Mouse (Mus musculus): Measurements from ENCODE around the gene Muc1.

Gene Muc1

DNA sequence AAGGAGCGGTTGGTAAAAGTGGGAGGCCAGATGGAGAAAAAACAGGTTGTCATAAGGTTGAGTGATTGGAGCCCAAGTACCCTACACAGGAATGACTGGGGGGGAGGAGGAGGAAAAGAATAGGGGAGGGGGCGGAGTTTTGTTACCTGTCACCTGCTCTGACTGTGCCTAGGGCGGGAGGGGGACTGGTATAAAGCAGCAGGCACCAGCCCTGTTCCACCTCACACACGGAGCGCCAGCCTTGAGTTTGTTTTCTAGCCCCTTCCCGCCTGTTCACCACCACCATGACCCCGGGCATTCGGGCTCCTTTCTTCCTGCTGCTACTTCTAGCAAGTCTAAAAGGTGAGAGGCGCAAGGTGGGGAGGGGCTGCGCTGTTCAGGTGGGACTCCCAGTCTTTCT, at the start of gene Muc1:
Gene Muc1 (plus strand): TSS at position 222 of the 400 bp plus-strand sequence.
- no peak for DNase-seq

GRCm38 (mm10) chr3:89181749-89182500, 46.9 kb upstream of the Muc1 start:
- DNase-seq = peak in 1 of 2 experiments; percentile 23

GRCm38 (mm10) chr3:89182531-89183057, 46.3 kb upstream of the Muc1 start:
- DNase-seq = no peak

- DNase-seq = peak; percentile 91 to 93
These were observed 45.5 kb upstream of the Muc1 start, which contains the start of gene Fam189b for GRCm38 (mm10) chr3:89183058-89183958. Gene Fam189b (plus strand): TSS chr3:89183143.

GRCm38 (mm10) chr3:89183959-89184315, 44.9 kb upstream of the Muc1 start:
- peak; percentile 57 to 65 for DNase-seq

- DNase-seq = no peak
These were observed 41.7 kb upstream of the Muc1 start for GRCm38 (mm10) chr3:89187197-89187596.

GRCm38 (mm10) chr3:89187690-89188477, 41.0 kb upstream of the Muc1 start:
- DNase-seq = no peak

- no peak for DNase-seq
These were observed 40.4 kb upstream of the Muc1 start for GRCm38 (mm10) chr3:89188478-89188875.

GRCm38 (mm10) chr3:89190436-89190835, 38.4 kb upstream of the Muc1 start:
- no peak for DNase-seq

GRCm38 (mm10) chr3:89193351-89193750, 35.5 kb upstream of the Muc1 start:
- no peak for DNase-seq

- no peak for DNase-seq
These were observed 35.0 kb upstream of the Muc1 start for GRCm38 (mm10) chr3:89193853-89194252.

DNA sequence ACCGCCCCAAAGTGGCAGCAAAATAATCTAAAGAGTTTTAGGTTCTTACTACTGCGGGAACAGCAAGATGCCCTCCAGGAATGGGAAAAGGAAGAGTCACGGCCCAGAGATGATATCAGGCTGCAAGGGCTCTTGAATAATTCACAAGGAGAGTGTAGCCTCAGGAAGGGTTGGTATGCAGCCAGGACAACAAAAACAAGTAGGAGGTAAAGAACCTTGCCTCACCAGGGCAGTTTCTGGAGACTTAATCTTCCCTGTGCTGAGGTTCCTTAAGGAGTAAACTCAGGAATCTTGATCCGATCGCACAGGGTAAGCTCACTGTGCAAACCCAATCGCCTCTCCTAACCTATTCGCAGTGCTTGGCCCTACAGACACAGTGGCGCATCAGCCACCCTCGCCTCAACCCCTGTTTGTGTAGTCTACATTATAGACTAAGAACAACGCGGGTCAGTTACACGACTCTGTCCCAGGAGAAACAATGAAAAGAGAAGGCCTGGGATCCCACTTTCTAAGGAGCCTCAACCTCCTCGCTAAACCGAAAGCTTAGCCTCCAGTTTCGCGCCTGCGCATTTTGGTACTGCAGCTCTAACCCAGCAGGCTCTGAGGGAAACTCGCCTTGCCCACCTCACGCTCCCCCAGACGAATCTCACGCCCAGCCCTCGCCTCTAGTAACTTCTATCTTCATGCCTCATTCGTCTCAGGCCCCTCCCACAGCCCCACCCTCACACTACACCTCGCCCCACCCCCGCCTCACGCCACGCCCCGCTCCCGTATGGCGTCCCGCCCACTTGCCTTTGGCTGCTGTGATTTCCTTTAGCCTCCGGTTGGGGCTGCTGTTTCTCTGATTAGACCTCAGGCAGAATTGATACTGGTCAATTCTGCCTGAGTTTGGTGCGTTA, 32.6 kb upstream of the Muc1 start:
- DNase-seq = peak; percentile 82 to 93

DNA sequence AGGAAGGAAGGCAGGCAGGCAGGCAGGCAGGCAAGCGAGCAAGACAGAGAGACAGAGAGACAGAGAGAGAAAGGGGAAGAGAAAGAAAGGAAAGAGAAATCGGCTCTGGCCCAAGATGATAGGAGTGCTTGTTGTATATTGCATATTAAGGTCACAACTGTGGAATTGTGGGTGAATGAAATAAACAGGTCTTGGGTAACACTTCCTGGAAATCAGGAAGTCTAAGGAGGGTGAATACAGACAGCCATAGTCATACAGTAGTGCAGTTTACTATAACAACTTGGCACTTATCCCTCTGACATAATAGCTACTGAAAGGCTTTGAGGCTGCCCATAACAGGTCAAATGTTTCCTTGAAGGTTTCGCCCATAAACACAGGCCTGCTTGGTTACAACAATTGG, 29.0 kb upstream of the Muc1 start:
- DNase-seq = no peak

DNA sequence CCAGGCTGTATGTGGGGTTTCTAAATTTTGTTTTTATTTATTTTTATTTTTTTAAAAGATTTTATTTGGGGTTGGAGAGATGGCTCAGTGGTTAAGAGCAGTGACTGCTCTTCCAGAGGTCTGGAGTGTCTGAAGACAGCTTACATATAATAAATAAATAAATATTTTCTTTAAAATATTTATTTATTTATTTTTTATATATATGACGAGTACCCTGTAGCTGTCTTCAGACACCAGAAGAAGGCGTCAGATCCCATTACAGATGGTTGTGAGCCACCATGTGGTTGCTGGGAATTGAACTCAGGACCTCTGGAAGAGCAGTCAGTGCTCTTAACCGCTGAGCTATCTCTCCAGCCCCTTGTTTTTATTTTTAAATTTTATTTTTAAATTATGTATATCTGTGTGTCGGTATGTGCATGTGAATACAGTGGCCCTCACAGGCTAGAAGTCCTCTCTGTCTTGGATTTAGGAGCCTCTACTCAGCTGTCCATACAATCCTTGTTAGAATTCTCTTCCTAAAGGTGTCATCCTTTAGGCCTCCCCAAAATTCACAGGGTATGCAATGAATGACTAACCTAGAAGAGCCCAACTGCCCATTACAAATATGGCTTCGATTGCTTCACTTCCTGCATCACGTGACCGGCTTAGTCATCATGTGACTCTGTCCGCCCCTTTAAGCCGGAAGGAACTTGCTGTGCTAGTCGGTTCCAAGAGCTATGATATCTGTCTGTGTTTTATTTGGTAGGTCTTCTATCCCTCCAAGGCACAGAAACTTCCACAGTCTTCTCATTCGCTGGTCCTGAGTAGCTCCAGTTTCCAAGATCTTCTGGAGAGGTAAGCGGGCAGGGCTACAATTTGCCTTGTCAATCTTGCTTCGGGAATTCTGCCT, 26.4 kb upstream of the Muc1 start, which contains the start of gene Gba:
Gene Gba (plus strand): TSS at position 676 of the 889 bp plus-strand sequence.
- peak; percentile 89 to 91 for DNase-seq

- DNase-seq = no peak
These were observed 25.7 kb upstream of the Muc1 start for GRCm38 (mm10) chr3:89203142-89203514.

- no peak for DNase-seq
These were observed 22.8 kb upstream of the Muc1 start for GRCm38 (mm10) chr3:89206079-89206478.

DNA sequence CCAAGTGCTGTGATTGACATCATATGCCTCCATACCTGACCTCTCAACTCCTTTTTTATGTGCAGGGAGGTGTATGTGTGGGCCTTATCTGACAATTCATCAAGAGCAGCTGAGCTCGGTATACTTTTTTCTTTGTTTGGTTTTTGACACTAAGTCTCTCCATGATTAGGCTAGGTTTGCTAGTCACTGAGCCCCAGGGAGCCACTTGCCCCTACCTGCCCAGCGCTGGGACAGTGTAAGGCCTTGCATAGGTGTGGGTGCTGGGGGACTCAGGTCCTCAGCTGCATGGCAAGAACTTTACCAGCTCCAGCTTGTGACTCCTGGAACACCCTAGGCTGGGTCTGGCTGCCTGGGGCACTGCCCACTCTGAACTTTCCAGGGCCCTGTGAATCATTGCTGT, 22.2 kb upstream of the Muc1 start:
- DNase-seq = no peak

GRCm38 (mm10) chr3:89208075-89208657, 20.7 kb upstream of the Muc1 start:
- DNase-seq = no peak

DNA sequence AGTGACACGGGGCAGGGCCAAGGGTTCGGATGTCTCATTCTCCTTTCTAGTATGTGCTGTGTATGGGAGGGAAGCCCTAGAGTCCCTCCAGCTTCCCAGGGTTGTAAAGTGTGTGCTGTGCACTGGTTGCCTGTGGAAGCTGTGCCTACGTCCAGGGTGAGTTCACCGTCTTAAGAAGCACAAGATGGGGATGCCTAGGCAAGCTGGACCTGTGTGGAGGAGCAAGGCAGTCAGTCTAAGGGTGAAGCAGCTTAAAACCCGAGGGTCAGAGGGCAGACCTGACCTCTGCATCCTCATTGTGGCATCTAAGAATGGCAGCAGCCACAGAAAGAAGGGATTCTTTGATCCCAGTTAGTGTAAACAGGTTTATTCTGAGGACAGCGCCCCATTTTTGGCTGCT, 20.1 kb upstream of the Muc1 start:
- DNase-seq = no peak

DNA sequence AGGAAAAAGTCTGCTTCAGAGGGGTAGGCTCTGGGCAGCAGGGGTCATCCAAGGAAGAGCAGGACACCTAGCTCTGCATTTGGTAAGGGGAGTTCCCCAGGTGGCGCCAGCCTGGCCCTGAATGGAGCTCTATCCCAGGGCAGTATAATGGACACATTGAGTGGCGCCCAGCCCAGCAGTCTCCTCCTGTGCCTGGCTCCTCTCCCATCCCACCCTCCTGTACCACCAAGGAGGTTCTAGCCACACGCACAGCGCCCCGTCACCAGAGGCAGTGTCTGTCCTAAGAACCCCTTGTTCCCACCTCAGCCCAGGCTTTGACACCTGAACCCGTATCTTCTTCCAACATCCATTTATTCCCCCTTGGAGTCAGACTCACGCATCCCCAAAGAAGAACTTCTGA, 19.1 kb upstream of the Muc1 start:
- no peak for DNase-seq

All from cerebellum, postnatal 25 days (tissue).